Mouse (Mus musculus): ENCODE results near the gene Foxn3. TPM values are rescaled to one million over a fixed set of nuclear protein-coding genes. Genes with fewer than 3 reads are reported as not detected.

Foxn3 gene
- polyA plus RNA-seq, 1 experiment: 71.3 TPM

- no peaks in the 10 kb centered on the region for H3K27me3 ChIP-seq (ENCODE audit: control insufficient read depth, insufficient read depth, low read length)
- no peak for DNase-seq
- 91% methylated on average over 11 of the region's 11 CpGs for WGBS
- no peaks in the 10 kb centered on the region for H3K4me1 ChIP-seq (replicated peaks; ENCODE audit: control insufficient read depth, insufficient read depth, low read length)
- TF ChIP-seq POLR2A (IDR thresholded peaks at IDR 0.05; ENCODE audit: control insufficient read depth, extremely low read depth, insufficient read depth, low read length, poor library complexity): no peak
- H3K27ac ChIP-seq (ENCODE audit: control insufficient read depth, insufficient read depth, low read length): no peak overlapping the region; the same call in 1 of the 2 replicates
- no peak overlapping the region for H3K4me3 ChIP-seq (ENCODE audit: control insufficient read depth, insufficient read depth, low read length)
- H3K36me3 ChIP-seq (ENCODE audit: control insufficient read depth, insufficient read depth, low read length): no peaks in the 10 kb centered on the region
Observed at GRCm38 (mm10) chr12:99174979-99175621, 388.3 kb downstream of the Foxn3 start.

DNA sequence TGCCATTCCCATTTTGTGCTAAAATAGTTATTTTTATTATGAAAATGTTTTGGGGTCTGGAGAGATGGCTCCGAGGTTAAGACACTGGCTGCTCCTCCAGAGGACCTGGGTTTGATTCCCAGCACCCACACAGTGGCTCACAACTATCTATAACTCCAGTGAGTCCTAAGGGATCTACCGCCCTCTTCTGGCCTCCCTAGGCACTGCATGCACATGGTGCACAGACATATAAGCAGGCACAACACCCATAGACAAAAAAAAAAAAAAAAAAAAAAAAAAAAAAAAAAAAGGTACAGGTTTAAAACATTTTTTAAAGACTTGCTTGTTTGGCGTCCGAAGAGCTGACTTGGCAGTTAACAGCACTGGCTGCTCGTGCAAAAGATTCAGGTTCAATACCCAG lies 391.2 kb downstream of the Foxn3 start:
- H3K4me1 ChIP-seq (replicated peaks; ENCODE audit: control insufficient read depth, insufficient read depth, low read length): peaks cover 5% of the 10 kb centered on the region
- 87% methylated on average over 5 of the region's 5 CpGs for WGBS
- H3K36me3 ChIP-seq (ENCODE audit: control insufficient read depth, insufficient read depth, low read length): no peaks in the 10 kb centered on the region
- H3K27ac ChIP-seq (ENCODE audit: control insufficient read depth, insufficient read depth, low read length): no peak overlapping the region
- TF ChIP-seq CTCF (IDR thresholded peaks at IDR 0.05; ENCODE audit: borderline replicate concordance, control insufficient read depth, extremely low read depth, insufficient read depth, low read length, poor library complexity) (no peak), POLR2A (IDR thresholded peaks at IDR 0.05; ENCODE audit: control insufficient read depth, extremely low read depth, insufficient read depth, low read length, poor library complexity) (no peak)
- H3K4me3 ChIP-seq (ENCODE audit: control insufficient read depth, insufficient read depth, low read length): no peak overlapping the region
- H3K27me3 ChIP-seq (ENCODE audit: control insufficient read depth, insufficient read depth, low read length): no peaks in the 10 kb centered on the region
- no peak for DNase-seq

- no peak overlapping the region for H3K4me3 ChIP-seq (ENCODE audit: control insufficient read depth, insufficient read depth, low read length)
- no peak for TF ChIP-seq CTCF (IDR thresholded peaks at IDR 0.05; ENCODE audit: borderline replicate concordance, control insufficient read depth, extremely low read depth, insufficient read depth, low read length, poor library complexity)
- TF ChIP-seq POLR2A (IDR thresholded peaks at IDR 0.05; ENCODE audit: control insufficient read depth, extremely low read depth, insufficient read depth, low read length, poor library complexity): no peak
- no peaks in the 10 kb centered on the region for H3K36me3 ChIP-seq (ENCODE audit: control insufficient read depth, insufficient read depth, low read length)
- H3K4me1 ChIP-seq (replicated peaks; ENCODE audit: control insufficient read depth, insufficient read depth, low read length): peaks cover 14% of the 10 kb centered on the region
- H3K27ac ChIP-seq (ENCODE audit: control insufficient read depth, insufficient read depth, low read length): no peak overlapping the region
- no peak for DNase-seq
- 97% methylated on average over 6 of the region's 6 CpGs for WGBS
- H3K27me3 ChIP-seq (ENCODE audit: control insufficient read depth, insufficient read depth, low read length): no peaks in the 10 kb centered on the region
Observed at GRCm38 (mm10) chr12:99169925-99170324, 393.5 kb downstream of the Foxn3 start.

- Histone ChIP-seq H3K4me1 (replicated peaks; ENCODE audit: control insufficient read depth, insufficient read depth, low read length) (peaks cover 34% of the 10 kb centered on the region), H3K27ac (ENCODE audit: control insufficient read depth, insufficient read depth, low read length) (peak overlapping the region; percentile 94), H3K36me3 (ENCODE audit: control insufficient read depth, insufficient read depth, low read length) (no peaks in the 10 kb centered on the region), H3K4me3 (ENCODE audit: control insufficient read depth, insufficient read depth, low read length) (no peak overlapping the region), H3K27me3 (ENCODE audit: control insufficient read depth, insufficient read depth, low read length) (no peaks in the 10 kb centered on the region)
- peak; percentile 36 for DNase-seq
- TF ChIP-seq CTCF (IDR thresholded peaks at IDR 0.05; ENCODE audit: borderline replicate concordance, control insufficient read depth, extremely low read depth, insufficient read depth, low read length, poor library complexity) (no peak), POLR2A (IDR thresholded peaks at IDR 0.05; ENCODE audit: control insufficient read depth, extremely low read depth, insufficient read depth, low read length, poor library complexity) (no peak)
- WGBS: 15% methylated on average over 6 of the region's 6 CpGs
Observed at GRCm38 (mm10) chr12:99166091-99166490, 397.3 kb downstream of the Foxn3 start.

GRCm38 (mm10) chr12:99163342-99163682 lies 400.1 kb downstream of the Foxn3 start:
- WGBS: 89% methylated on average over 9 of the region's 9 CpGs
- TF ChIP-seq POLR2A (IDR thresholded peaks at IDR 0.05; ENCODE audit: control insufficient read depth, extremely low read depth, insufficient read depth, low read length, poor library complexity) (no peak), CTCF (IDR thresholded peaks at IDR 0.05; ENCODE audit: borderline replicate concordance, control insufficient read depth, extremely low read depth, insufficient read depth, low read length, poor library complexity) (no peak)
- H3K4me1 ChIP-seq (replicated peaks; ENCODE audit: control insufficient read depth, insufficient read depth, low read length): peaks cover 37% of the 10 kb centered on the region
- H3K27ac ChIP-seq (ENCODE audit: control insufficient read depth, insufficient read depth, low read length): no peak overlapping the region
- no peaks in the 10 kb centered on the region for H3K36me3 ChIP-seq (ENCODE audit: control insufficient read depth, insufficient read depth, low read length)
- H3K27me3 ChIP-seq (ENCODE audit: control insufficient read depth, insufficient read depth, low read length): no peaks in the 10 kb centered on the region
- no peak overlapping the region for H3K4me3 ChIP-seq (ENCODE audit: control insufficient read depth, insufficient read depth, low read length)
- DNase-seq: no peak

DNA sequence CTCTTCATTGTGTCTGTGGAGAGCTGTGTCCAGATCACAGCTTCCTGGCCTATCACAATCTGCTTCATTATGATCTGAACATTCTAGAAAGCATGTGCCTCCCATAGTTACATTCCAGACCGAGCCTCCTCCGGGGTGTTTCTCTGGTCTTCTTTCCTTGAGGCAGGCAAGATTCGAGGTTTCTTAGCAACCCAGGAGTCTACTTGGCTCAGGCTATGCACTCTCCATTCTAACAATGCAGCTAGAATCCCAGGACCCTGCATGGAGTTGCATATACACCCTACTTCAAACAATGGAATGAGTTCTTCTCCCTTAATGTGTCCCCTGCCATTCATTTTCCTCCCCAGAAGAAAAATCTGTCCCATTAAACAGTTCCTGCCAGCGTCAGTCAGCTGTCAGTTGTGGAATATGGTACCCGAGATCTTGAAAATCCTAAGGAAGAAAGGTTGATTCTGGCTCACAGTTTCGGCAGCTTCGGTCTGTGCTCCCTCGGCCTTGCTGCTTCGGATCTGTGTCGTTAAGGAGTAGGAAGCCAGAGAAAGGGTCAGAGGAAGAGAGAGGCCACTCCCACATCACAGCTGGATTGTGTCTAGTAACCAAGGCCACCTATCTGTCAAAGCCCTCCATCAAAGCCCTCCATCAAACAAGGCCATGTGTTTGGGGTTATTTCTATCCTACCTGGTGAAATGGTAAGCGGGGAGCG lies 400.6 kb downstream of the Foxn3 start:
- H3K4me1 ChIP-seq (replicated peaks; ENCODE audit: control insufficient read depth, insufficient read depth, low read length): peaks cover 34% of the 10 kb centered on the region
- H3K27ac ChIP-seq (ENCODE audit: control insufficient read depth, insufficient read depth, low read length): no peak overlapping the region
- DNase-seq: no peak
- H3K36me3 ChIP-seq (ENCODE audit: control insufficient read depth, insufficient read depth, low read length): no peaks in the 10 kb centered on the region
- no peaks in the 10 kb centered on the region for H3K27me3 ChIP-seq (ENCODE audit: control insufficient read depth, insufficient read depth, low read length)
- WGBS: 89% methylated on average over 12 of the region's 12 CpGs
- TF ChIP-seq CTCF (IDR thresholded peaks at IDR 0.05; ENCODE audit: borderline replicate concordance, control insufficient read depth, extremely low read depth, insufficient read depth, low read length, poor library complexity): no peak
- TF ChIP-seq POLR2A (IDR thresholded peaks at IDR 0.05; ENCODE audit: control insufficient read depth, extremely low read depth, insufficient read depth, low read length, poor library complexity): no peak
- no peak overlapping the region for H3K4me3 ChIP-seq (ENCODE audit: control insufficient read depth, insufficient read depth, low read length)

All from thymus, adult 2 months (tissue).